Comparison of ENCODE assay signal across 30 mouse cellular contexts in the genomic region with DNA sequence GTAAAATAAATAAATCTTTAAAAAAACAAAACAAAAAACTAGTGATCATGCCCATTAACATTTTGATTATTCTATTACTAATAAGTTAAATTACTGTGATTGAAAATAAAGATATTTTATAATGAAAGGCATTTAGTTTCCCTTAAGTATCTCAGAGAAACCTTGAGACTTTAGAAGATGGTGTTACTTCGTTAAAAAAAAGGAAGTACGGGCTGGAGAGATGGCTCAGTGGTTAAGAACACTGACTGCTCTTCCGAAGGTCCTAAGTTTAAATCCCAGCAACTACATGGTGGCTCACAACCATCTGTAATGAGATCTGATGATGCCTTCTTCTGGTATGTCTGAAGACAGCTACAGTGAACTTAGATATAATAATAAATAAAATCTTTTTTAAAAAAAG.
"Had no signal": no experiment of that assay in that cellular context is flagged by ENCODE, and none has a peak within 500 bp of the region (broad histone marks: within the 10 kb centered on the region; RNA-seq: fewer than 3 reads in every experiment).

No protein-coding gene starts in this region.

- H3K27me3 ChIP-seq: limb, embryonic 12.5 days; limb, embryonic 13.5 days; limb, embryonic 15.5 days; liver, embryonic 12.5 days; liver, embryonic 13.5 days; liver, embryonic 15.5 days; lung, embryonic 15.5 days; megakaryocyte, embryonic 14.5 days; midbrain, embryonic 12.5 days; midbrain, embryonic 13.5 days; midbrain, embryonic 15.5 days; neural tube, embryonic 12.5 days had no signal

- H3K9ac ChIP-seq: limb, embryonic 12.5 days; limb, embryonic 13.5 days; limb, embryonic 15.5 days; liver, embryonic 14.5 days; liver, postnatal 0 days; lung, embryonic 14.5 days; lung, embryonic 15.5 days; midbrain, embryonic 12.5 days; midbrain, embryonic 13.5 days; midbrain, embryonic 15.5 days; neural tube, embryonic 12.5 days had no signal

- DNase-seq: left cerebral cortex, postnatal 4 days; liver; liver, embryonic 13.5 days; liver, postnatal 0 days; lung, adult 18-20 months; lung, adult 2 months; lung, embryonic 14.5 days; lung, postnatal 10 days; lung, postnatal 14 days; lung, postnatal 36 days; lung, postnatal 4 days; midbrain, embryonic 14.5 days had no signal

- H3K9me3 ChIP-seq: limb, embryonic 10.5 days; limb, embryonic 12.5 days; limb, embryonic 13.5 days; limb, embryonic 15.5 days; liver, embryonic 12.5 days; liver, embryonic 13.5 days; liver, embryonic 15.5 days; lung, embryonic 15.5 days; midbrain, embryonic 10.5 days; midbrain, embryonic 12.5 days; midbrain, embryonic 13.5 days; midbrain, embryonic 15.5 days; neural tube, embryonic 12.5 days had no signal

- H3K4me3 ChIP-seq: limb, embryonic 10.5 days; limb, embryonic 12.5 days; limb, embryonic 13.5 days; limb, embryonic 15.5 days; lung, embryonic 15.5 days; midbrain, embryonic 12.5 days; midbrain, embryonic 13.5 days; midbrain, embryonic 15.5 days; myocyte; neural tube, embryonic 12.5 days had no signal

- H3K36me3 ChIP-seq: limb, embryonic 12.5 days; limb, embryonic 13.5 days; limb, embryonic 15.5 days; liver, embryonic 13.5 days; liver, embryonic 15.5 days; lung, embryonic 15.5 days; midbrain, embryonic 12.5 days; midbrain, embryonic 13.5 days; midbrain, embryonic 15.5 days; neural tube, embryonic 12.5 days had no signal

- ATAC-seq: liver, embryonic 12.5 days; liver, postnatal 0 days; lung, postnatal 0 days; midbrain, embryonic 13.5 days; midbrain, embryonic 15.5 days; midbrain, embryonic 16.5 days had no signal

- H3K27ac ChIP-seq: limb, embryonic 10.5 days; limb, embryonic 12.5 days; limb, embryonic 13.5 days; limb, embryonic 15.5 days; liver, embryonic 12.5 days; liver, embryonic 13.5 days; liver, embryonic 14.5 days; liver, embryonic 15.5 days; lung, embryonic 15.5 days; macrophage; midbrain, embryonic 10.5 days; midbrain, embryonic 12.5 days; midbrain, embryonic 13.5 days; midbrain, embryonic 15.5 days; neural tube, embryonic 12.5 days had no signal
